Mouse (Mus musculus): ENCODE results near the gene Trpv4. TPM values are rescaled to one million over a fixed set of nuclear protein-coding genes. Genes with fewer than 3 reads are reported as not detected.

Trpv4 gene
- total and polyA plus RNA-seq, 2 experiments from 2014 or later, result 0.88 to 3.4 TPM

DNA sequence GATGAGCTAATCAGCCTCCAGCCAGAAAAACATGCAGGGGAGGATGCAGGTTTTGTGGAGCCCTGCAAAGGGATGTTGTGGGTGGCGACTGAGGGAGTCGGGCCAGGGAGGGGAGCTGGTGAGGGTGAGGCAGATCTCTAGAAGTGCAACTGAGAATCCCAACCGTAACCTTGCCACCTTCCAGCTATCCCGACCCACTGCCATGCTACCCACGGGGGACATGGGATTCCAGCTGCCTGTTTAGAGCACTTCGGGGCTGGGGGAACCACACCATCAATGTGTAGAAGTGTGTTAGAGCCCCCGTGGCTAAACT lies 18.6 kb downstream of the Trpv4 start:
- DNase-seq (ENCODE audit: low spot score) (no peak), ATAC-seq (ENCODE audit: low FRiP score) (no peak)
- WGBS, result 26% methylated on average over 7 of the region's 7 CpGs
- Histone ChIP-seq H3K27ac (ENCODE audit: low read depth, low read length) (no peak overlapping the region), H3K27me3 (ENCODE audit: insufficient read depth, low read length) (no peaks in the 10 kb centered on the region; the same call in 1 of the 2 replicates), H3K4me1 (ENCODE audit: insufficient read depth, low read length) (no peaks in the 10 kb centered on the region), H3K36me3 (ENCODE audit: insufficient read depth, low read length) (no peaks in the 10 kb centered on the region), H3K9ac (replicated peaks; ENCODE audit: low read length, poor library complexity, severe bottlenecking) (no peak overlapping the region), H3K4me2 (ENCODE audit: low read depth, low read length, poor library complexity, severe bottlenecking) (peak overlapping the region; percentile 34; the same call in 1 of the 2 replicates), H3K4me3 (ENCODE audit: low read depth, low read length) (no peak overlapping the region), H3K9me3 (ENCODE audit: low read length) (no peaks in the 10 kb centered on the region)
- no peak for TF ChIP-seq CTCF (IDR thresholded peaks at IDR 0.05)

GRCm38 (mm10) chr5:114638769-114639644 lies 19.2 kb downstream of the Trpv4 start:
- DNase-seq (ENCODE audit: low spot score) (peak; percentile 90), ATAC-seq (ENCODE audit: low FRiP score) (peak; percentile 62; the same call in 1 of the 2 replicates)
- Histone ChIP-seq H3K4me3 (ENCODE audit: low read depth, low read length) (peak overlapping the region; percentile 10; the same call in 1 of the 2 replicates), H3K9me3 (ENCODE audit: low read length) (no peaks in the 10 kb centered on the region), H3K9ac (replicated peaks; ENCODE audit: low read length, poor library complexity, severe bottlenecking) (no peak overlapping the region), H3K27me3 (ENCODE audit: insufficient read depth, low read length) (no peaks in the 10 kb centered on the region; the same call in 1 of the 2 replicates), H3K4me1 (ENCODE audit: insufficient read depth, low read length) (no peaks in the 10 kb centered on the region), H3K27ac (ENCODE audit: low read depth, low read length) (no peak overlapping the region), H3K4me2 (ENCODE audit: low read depth, low read length, poor library complexity, severe bottlenecking) (peak overlapping the region; percentile 34), H3K36me3 (ENCODE audit: insufficient read depth, low read length) (no peaks in the 10 kb centered on the region)
- WGBS, result 17% methylated on average over 22 of the region's 22 CpGs
- peak; percentile 99 for TF ChIP-seq CTCF (IDR thresholded peaks at IDR 0.05)

DNA sequence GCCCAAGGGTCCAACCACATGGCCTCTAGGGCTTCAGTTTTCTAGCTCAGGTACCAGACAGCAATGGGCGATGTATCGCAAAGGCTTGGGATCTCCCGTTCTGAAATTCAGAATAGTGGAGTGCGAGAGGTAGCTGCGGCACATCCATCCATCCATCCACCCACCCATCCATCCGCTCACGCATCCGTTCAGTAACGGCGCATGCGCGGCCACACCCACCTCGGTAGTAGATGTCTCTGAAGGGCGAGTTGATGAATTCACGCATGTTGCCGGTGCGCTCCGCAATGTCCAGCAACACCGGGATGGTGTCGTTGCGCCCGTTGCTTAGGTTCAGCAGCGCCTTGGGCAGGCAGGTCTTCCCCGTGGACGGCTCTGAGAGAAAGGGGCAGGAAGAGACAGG lies 22.1 kb downstream of the Trpv4 start:
- Histone ChIP-seq H3K4me2 (ENCODE audit: low read depth, low read length, poor library complexity, severe bottlenecking) (no peak overlapping the region), H3K9me3 (ENCODE audit: low read length) (no peaks in the 10 kb centered on the region), H3K36me3 (ENCODE audit: insufficient read depth, low read length) (no peaks in the 10 kb centered on the region), H3K9ac (replicated peaks; ENCODE audit: low read length, poor library complexity, severe bottlenecking) (no peak overlapping the region), H3K27ac (ENCODE audit: low read depth, low read length) (no peak overlapping the region), H3K27me3 (ENCODE audit: insufficient read depth, low read length) (no peaks in the 10 kb centered on the region; the same call in 1 of the 2 replicates), H3K4me3 (ENCODE audit: low read depth, low read length) (no peak overlapping the region), H3K4me1 (ENCODE audit: insufficient read depth, low read length) (no peaks in the 10 kb centered on the region)
- no peak for DNase-seq (ENCODE audit: low spot score)
- no peak for TF ChIP-seq CTCF (IDR thresholded peaks at IDR 0.05)
- 83% methylated on average over 25 of the region's 25 CpGs for WGBS
- no peak for ATAC-seq (ENCODE audit: low FRiP score)

DNA sequence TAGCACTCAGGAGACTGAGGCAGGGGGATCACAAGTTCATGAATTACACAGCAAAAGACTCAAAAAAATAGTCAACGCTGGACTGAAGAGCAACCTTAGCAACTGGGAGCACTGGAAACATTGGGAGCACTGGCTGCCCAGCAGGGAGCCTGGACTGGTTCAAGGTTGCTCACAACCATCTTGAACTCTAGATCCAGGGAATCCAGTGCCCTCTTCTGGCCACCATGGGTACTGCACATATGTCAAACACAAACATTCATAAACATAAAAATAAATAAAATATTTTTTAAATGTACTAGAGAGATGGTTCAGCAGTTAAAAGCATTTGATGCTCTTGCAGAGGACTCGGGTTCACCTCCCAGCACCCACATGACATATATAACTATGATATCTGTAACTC lies 26.9 kb downstream of the Trpv4 start:
- DNase-seq (ENCODE audit: low spot score) (no peak), ATAC-seq (ENCODE audit: low FRiP score) (no peak)
- Histone ChIP-seq H3K4me1 (ENCODE audit: insufficient read depth, low read length) (no peaks in the 10 kb centered on the region), H3K36me3 (ENCODE audit: insufficient read depth, low read length) (no peaks in the 10 kb centered on the region), H3K9ac (replicated peaks; ENCODE audit: low read length, poor library complexity, severe bottlenecking) (no peak overlapping the region), H3K4me3 (ENCODE audit: low read depth, low read length) (no peak overlapping the region), H3K4me2 (ENCODE audit: low read depth, low read length, poor library complexity, severe bottlenecking) (no peak overlapping the region), H3K9me3 (ENCODE audit: low read length) (no peaks in the 10 kb centered on the region), H3K27ac (ENCODE audit: low read depth, low read length) (no peak overlapping the region), H3K27me3 (ENCODE audit: insufficient read depth, low read length) (no peaks in the 10 kb centered on the region)
- TF ChIP-seq CTCF (IDR thresholded peaks at IDR 0.05), result peak; percentile 59
- 49% methylated on average over 2 of the region's 2 CpGs for WGBS

- Histone ChIP-seq H3K36me3 (ENCODE audit: insufficient read depth, low read length) (no peaks in the 10 kb centered on the region), H3K9me3 (ENCODE audit: low read length) (no peaks in the 10 kb centered on the region), H3K9ac (replicated peaks; ENCODE audit: low read length, poor library complexity, severe bottlenecking) (no peak overlapping the region), H3K27ac (ENCODE audit: low read depth, low read length) (no peak overlapping the region), H3K4me1 (ENCODE audit: insufficient read depth, low read length) (no peaks in the 10 kb centered on the region), H3K27me3 (ENCODE audit: insufficient read depth, low read length) (no peaks in the 10 kb centered on the region), H3K4me3 (ENCODE audit: low read depth, low read length) (no peak overlapping the region), H3K4me2 (ENCODE audit: low read depth, low read length, poor library complexity, severe bottlenecking) (no peak overlapping the region)
- WGBS, result 18% methylated on average over 3 of the region's 3 CpGs
- DNase-seq (ENCODE audit: low spot score) (peak; percentile 51), ATAC-seq (ENCODE audit: low FRiP score) (no peak)
- peak; percentile 68 for TF ChIP-seq CTCF (IDR thresholded peaks at IDR 0.05)
Measured at GRCm38 (mm10) chr5:114625590-114625989, 32.6 kb downstream of the Trpv4 start.

GRCm38 (mm10) chr5:114620305-114620704 lies 37.9 kb downstream of the Trpv4 start:
- no peaks in the 10 kb centered on the region for H3K9me3 ChIP-seq (ENCODE audit: low read length)
- DNase-seq (ENCODE audit: low spot score) (no peak), ATAC-seq (ENCODE audit: low FRiP score) (no peak)
- TF ChIP-seq CTCF (IDR thresholded peaks at IDR 0.05), result peak; percentile 62
- no peaks in the 10 kb centered on the region for H3K27me3 ChIP-seq (ENCODE audit: insufficient read depth, low read length)
- no peaks in the 10 kb centered on the region for H3K36me3 ChIP-seq (ENCODE audit: insufficient read depth, low read length)
- no peak overlapping the region for H3K4me2 ChIP-seq (ENCODE audit: low read depth, low read length, poor library complexity, severe bottlenecking)
- no peaks in the 10 kb centered on the region for H3K4me1 ChIP-seq (ENCODE audit: insufficient read depth, low read length)
- no peak overlapping the region for H3K9ac ChIP-seq (replicated peaks; ENCODE audit: low read length, poor library complexity, severe bottlenecking)
- no peak overlapping the region for H3K4me3 ChIP-seq (ENCODE audit: low read depth, low read length)
- WGBS, result 50% methylated on average over 6 of the region's 6 CpGs
- H3K27ac ChIP-seq (ENCODE audit: low read depth, low read length), result no peak overlapping the region
